In the genomic region with DNA sequence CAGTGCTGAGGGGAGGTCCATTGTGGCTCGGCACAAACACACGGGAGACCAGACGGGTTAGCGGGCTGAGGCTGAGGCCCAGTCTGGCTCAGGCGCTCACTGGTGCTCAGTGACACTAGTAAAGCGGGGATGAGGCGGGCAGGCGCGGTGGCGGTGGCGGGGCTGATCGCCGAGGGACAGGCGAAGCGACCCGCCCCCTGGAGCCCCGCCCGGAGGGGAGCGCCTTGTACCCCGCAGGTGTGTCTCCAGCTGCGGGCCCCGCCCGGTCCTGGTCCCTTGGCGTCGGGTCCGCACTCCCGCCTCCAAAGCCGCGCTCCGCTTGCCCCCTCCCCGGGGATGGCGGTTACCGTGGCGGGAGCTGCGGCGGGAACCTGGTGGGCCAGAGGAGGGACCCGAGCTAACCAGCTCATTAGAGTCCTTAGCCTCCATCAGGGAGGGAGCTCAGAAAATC, we compare ENCODE assay signal across 7 mouse cellular contexts. TPM values are rescaled to one million over a fixed set of nuclear protein-coding genes. Genes with fewer than 3 reads are reported as not detected.
DNase-seq lines count a peak whose midpoint lies in the region; ATAC-seq and TF ChIP-seq lines count a peak whose summit lies in the region.

No protein-coding gene starts in this region.

- DNase-seq in ES-E14 (ENCODE audit: low read depth, low spot score), result no peak
- DNase-seq in embryonic facial prominence, embryonic 10.5 days (ENCODE audit: low spot score), result no peak
- no peak for DNase-seq in hindbrain, embryonic 10.5 days (ENCODE audit: low spot score)
- DNase-seq in limb, embryonic 10.5 days (ENCODE audit: low spot score), result no peak
- DNase-seq in midbrain, embryonic 10.5 days (ENCODE audit: low spot score), result no peak
- DNase-seq in spleen, postnatal 4 days (ENCODE audit: low spot score in 2 of 2), result peak; percentile 78 to 88

- peak; percentile 32 for ATAC-seq in CD4-positive, CD25-positive, alpha-beta regulatory T cell, adult 4 months

- no peaks in the 10 kb centered on the region for H3K9me3 ChIP-seq in ES-E14 (ENCODE audit: control insufficient read depth, insufficient read depth, low read depth, low read length)
- H3K9me3 ChIP-seq in embryonic facial prominence, embryonic 10.5 days, result no peaks in the 10 kb centered on the region
- H3K9me3 ChIP-seq in hindbrain, embryonic 10.5 days, result no peaks in the 10 kb centered on the region
- no peaks in the 10 kb centered on the region for H3K9me3 ChIP-seq in limb, embryonic 10.5 days (replicated peaks)
- H3K9me3 ChIP-seq in midbrain, embryonic 10.5 days (replicated peaks), result no peaks in the 10 kb centered on the region

- peak overlapping the region; percentile 82 to 100 for H3K4me3 ChIP-seq in ES-E14 (ENCODE audit: insufficient read depth in 1 of 2, low read depth in 1 of 2, low read length in 2 of 2, poor library complexity in 1 of 2, severe bottlenecking in 1 of 2)
- peak overlapping the region; percentile 98 for H3K4me3 ChIP-seq in embryonic facial prominence, embryonic 10.5 days
- peak overlapping the region; percentile 98 for H3K4me3 ChIP-seq in hindbrain, embryonic 10.5 days
- H3K4me3 ChIP-seq in limb, embryonic 10.5 days, result peak overlapping the region; percentile 95
- peak overlapping the region; percentile 99 for H3K4me3 ChIP-seq in midbrain, embryonic 10.5 days

- H3K36me3 ChIP-seq in ES-E14 (ENCODE audit: control insufficient read depth, insufficient read depth, low read length, poor library complexity, severe bottlenecking), result peaks cover 7% of the 10 kb centered on the region
- peaks cover 41% of the 10 kb centered on the region for H3K36me3 ChIP-seq in embryonic facial prominence, embryonic 10.5 days (replicated peaks)
- peaks cover 44% of the 10 kb centered on the region for H3K36me3 ChIP-seq in hindbrain, embryonic 10.5 days
- H3K36me3 ChIP-seq in limb, embryonic 10.5 days, result peaks cover 40% of the 10 kb centered on the region
- H3K36me3 ChIP-seq in midbrain, embryonic 10.5 days, result peaks cover 44% of the 10 kb centered on the region

- no peaks in the 10 kb centered on the region for H3K27me3 ChIP-seq in embryonic facial prominence, embryonic 10.5 days (replicated peaks; ENCODE audit: low read depth, poor library complexity, severe bottlenecking)
- H3K27me3 ChIP-seq in hindbrain, embryonic 10.5 days (ENCODE audit: insufficient read depth, poor library complexity, severe bottlenecking), result no peaks in the 10 kb centered on the region
- H3K27me3 ChIP-seq in limb, embryonic 10.5 days (ENCODE audit: low read depth, poor library complexity, severe bottlenecking), result no peaks in the 10 kb centered on the region
- H3K27me3 ChIP-seq in midbrain, embryonic 10.5 days (ENCODE audit: low read depth, poor library complexity, severe bottlenecking), result no peaks in the 10 kb centered on the region

- WGBS in embryonic facial prominence, embryonic 10.5 days, result under 1% methylated on average over 37 of the region's 37 CpGs
- WGBS in hindbrain, embryonic 10.5 days, result under 1% methylated on average over 37 of the region's 37 CpGs
- WGBS in limb, embryonic 10.5 days, result under 1% methylated on average over 37 of the region's 37 CpGs
- WGBS in midbrain, embryonic 10.5 days, result under 1% methylated on average over 33 of the region's 37 CpGs

- H3K4me1 ChIP-seq in ES-E14 (ENCODE audit: control insufficient read depth in 2 of 2, insufficient read depth in 2 of 2, low read length in 2 of 2, poor library complexity in 1 of 2), result peaks cover 2 to 4% of the 10 kb centered on the region in 2 experiments; a peak in 3 of 4 replicates
- peaks cover 22% of the 10 kb centered on the region for H3K4me1 ChIP-seq in embryonic facial prominence, embryonic 10.5 days
- H3K4me1 ChIP-seq in hindbrain, embryonic 10.5 days (replicated peaks), result peaks cover 24% of the 10 kb centered on the region
- peaks cover 10% of the 10 kb centered on the region for H3K4me1 ChIP-seq in limb, embryonic 10.5 days
- peaks cover 18% of the 10 kb centered on the region for H3K4me1 ChIP-seq in midbrain, embryonic 10.5 days

- H3K9ac ChIP-seq in ES-E14 (ENCODE audit: insufficient read depth, low read depth, low read length, poor library complexity, severe bottlenecking), result peak overlapping the region; percentile 94

- in situ Hi-C loops in ES-E14 (cut with MboI; ENCODE audit: low sequenced_read_pairs in 2 of 2, unreplicated experiment in 2 of 2), result no loop called here

- H3K27ac ChIP-seq in ES-E14 (ENCODE audit: insufficient read depth, low read depth, low read length, poor library complexity, severe bottlenecking), result peak overlapping the region; percentile 72
- H3K27ac ChIP-seq in embryonic facial prominence, embryonic 10.5 days (replicated peaks), result peak overlapping the region; percentile 95
- H3K27ac ChIP-seq in hindbrain, embryonic 10.5 days, result peak overlapping the region; percentile 97
- H3K27ac ChIP-seq in limb, embryonic 10.5 days, result peak overlapping the region; percentile 96
- peak overlapping the region; percentile 96 for H3K27ac ChIP-seq in midbrain, embryonic 10.5 days (replicated peaks)

TF ChIP-seq in ES-E14, 5 proteins besides CTCF, POLR2A, EP300 and RAD21:
- TF ChIP-seq ZC3H11A (IDR thresholded peaks at IDR 0.05; ENCODE audit: borderline replicate concordance, low read depth, low read length) (no peak), MAFK (IDR thresholded peaks at IDR 0.05; ENCODE audit: insufficient read depth, low read depth, low read length) (no peak), ZNF384 (IDR thresholded peaks at IDR 0.05; ENCODE audit: low read depth, low read length) (no peak), HCFC1 (IDR thresholded peaks at IDR 0.05; ENCODE audit: borderline replicate concordance, insufficient read depth, low read length) (no peak), CHD2 (IDR thresholded peaks at IDR 0.05; ENCODE audit: low read depth, low read length) (no peak)

RNA-seq across cellular contexts. Expression of gene Plk4, which starts 0.6 kb away (rescaled TPM):
- 1 to 10 TPM; 5.6 to 6.2 TPM for polyA plus RNA-seq in CD4-positive, CD25-positive, alpha-beta regulatory T cell, adult 4 months (2017; shearing (Covaris generic))
- total RNA-seq in ES-E14 (2012; rRNA removed), result 67.7 and 73.8 TPM in 2 replicates
- 83.9 and 84.1 TPM in 2 replicates for polyA plus RNA-seq in embryonic facial prominence, embryonic 10.5 days (2016; fragmentation: Nextera tagmentation; extraction: Ambion mirVana)
- 52.6 and 72.9 TPM in 2 replicates for polyA plus RNA-seq in hindbrain, embryonic 10.5 days (2016; fragmentation: Nextera tagmentation; extraction: Ambion mirVana)
- 85.1 and 95.0 TPM in 2 replicates for polyA plus RNA-seq in limb, embryonic 10.5 days (2016; fragmentation: Nextera tagmentation; extraction: Ambion mirVana)
- 77.4 and 83.2 TPM in 2 replicates for polyA plus RNA-seq in midbrain, embryonic 10.5 days (2016; fragmentation: Nextera tagmentation; extraction: Ambion mirVana)

RNA-seq across cellular contexts. Expression of gene Mfsd8, which starts 46.3 kb away (rescaled TPM):
- polyA plus RNA-seq in CD4-positive, CD25-positive, alpha-beta regulatory T cell, adult 4 months (2017; shearing (Covaris generic)), result 10 to 100 TPM; 12.9 to 18.8 TPM
- total RNA-seq in ES-E14 (2012; rRNA removed), result 7.7 and 8.8 TPM in 2 replicates
- polyA plus RNA-seq in embryonic facial prominence, embryonic 10.5 days (2016; fragmentation: Nextera tagmentation; extraction: Ambion mirVana), result 6.2 TPM in 2 replicates
- polyA plus RNA-seq in hindbrain, embryonic 10.5 days (2016; fragmentation: Nextera tagmentation; extraction: Ambion mirVana), result 7.2 TPM in 2 replicates
- 4.0 and 5.6 TPM in 2 replicates for polyA plus RNA-seq in limb, embryonic 10.5 days (2016; fragmentation: Nextera tagmentation; extraction: Ambion mirVana)
- polyA plus RNA-seq in midbrain, embryonic 10.5 days (2016; fragmentation: Nextera tagmentation; extraction: Ambion mirVana), result 6.6 and 7.7 TPM in 2 replicates

RNA-seq across cellular contexts. Expression of gene Abhd18, which starts 46.4 kb away (rescaled TPM):
- 10 to 100 TPM; 15.6 to 17.2 TPM for polyA plus RNA-seq in CD4-positive, CD25-positive, alpha-beta regulatory T cell, adult 4 months (2017; shearing (Covaris generic))
- 1.7 and 3.1 TPM in 2 replicates for total RNA-seq in ES-E14 (2012; rRNA removed)
- polyA plus RNA-seq in embryonic facial prominence, embryonic 10.5 days (2016; fragmentation: Nextera tagmentation; extraction: Ambion mirVana), result 4.7 and 6.0 TPM in 2 replicates
- polyA plus RNA-seq in hindbrain, embryonic 10.5 days (2016; fragmentation: Nextera tagmentation; extraction: Ambion mirVana), result 6.2 and 6.9 TPM in 2 replicates
- 3.2 and 6.0 TPM in 2 replicates for polyA plus RNA-seq in limb, embryonic 10.5 days (2016; fragmentation: Nextera tagmentation; extraction: Ambion mirVana)
- polyA plus RNA-seq in midbrain, embryonic 10.5 days (2016; fragmentation: Nextera tagmentation; extraction: Ambion mirVana), result 6.0 and 6.4 TPM in 2 replicates

RNA-seq across cellular contexts. Expression of gene Hspa4l, which starts 56.1 kb away (rescaled TPM):
- 10 to 100 TPM; 24.4 to 29.4 TPM for polyA plus RNA-seq in CD4-positive, CD25-positive, alpha-beta regulatory T cell, adult 4 months (2017; shearing (Covaris generic))
- 4.0 and 8.7 TPM in 2 replicates for total RNA-seq in ES-E14 (2012; rRNA removed)
- polyA plus RNA-seq in embryonic facial prominence, embryonic 10.5 days (2016; fragmentation: Nextera tagmentation; extraction: Ambion mirVana), result 20.9 and 27.8 TPM in 2 replicates
- 42.2 and 49.0 TPM in 2 replicates for polyA plus RNA-seq in hindbrain, embryonic 10.5 days (2016; fragmentation: Nextera tagmentation; extraction: Ambion mirVana)
- polyA plus RNA-seq in limb, embryonic 10.5 days (2016; fragmentation: Nextera tagmentation; extraction: Ambion mirVana), result 2.3 TPM in 2 replicates
- polyA plus RNA-seq in midbrain, embryonic 10.5 days (2016; fragmentation: Nextera tagmentation; extraction: Ambion mirVana), result 55.1 and 56.1 TPM in 2 replicates

Comparison
In these comparisons a context has a peak if more than half of its experiments do, and no peak if none do; other contexts are left out.
1. DNase-seq: peak in spleen, postnatal 4 days (2 of 2); none in ES-E14 (single experiment), embryonic facial prominence, embryonic 10.5 days (single experiment), hindbrain, embryonic 10.5 days (single experiment), limb, embryonic 10.5 days (single experiment) and midbrain, embryonic 10.5 days (single experiment).
2. Peak in every context shown above with its lines, with median percentiles within 50 percentile points of each other: H3K27ac ChIP-seq and H3K4me3 ChIP-seq.